Mouse (Mus musculus): ENCODE measurements around the gene Klk7. TPM values are rescaled to one million over a fixed set of nuclear protein-coding genes. Genes with fewer than 3 reads are reported as not detected.
A peak's percentile ranks its signal among the peaks of the same experiment; 100 is the strongest.

Klk7 gene
- polyA plus RNA-seq (2015; fragmentation: Nextera tagmentation; extraction: Ambion mirVana): not detected in 2 replicates

DNA sequence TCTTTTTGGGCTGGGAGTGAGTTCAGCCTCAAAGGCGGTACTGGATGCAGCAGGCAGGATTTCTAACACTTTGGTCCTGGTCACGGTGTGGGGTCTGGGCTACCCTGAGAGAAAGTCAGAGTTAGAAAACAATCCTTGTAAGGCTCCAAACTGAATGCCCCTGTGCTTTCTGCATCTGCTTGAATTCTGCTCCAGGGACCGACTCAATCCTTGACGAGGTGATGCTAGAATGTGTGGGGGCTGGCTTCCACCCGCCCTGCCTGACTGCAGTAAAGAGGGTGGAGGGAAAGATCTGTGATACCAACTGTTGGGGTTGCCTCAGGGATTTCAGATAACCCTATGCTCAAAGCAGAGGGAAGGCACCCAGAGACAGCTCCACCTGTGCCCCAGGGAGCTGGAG lies at the start of gene Klk7:
TSS of gene Klk7 (plus strand) at position 301 of the 400 bp plus-strand sequence.
- H3K36me3 ChIP-seq (ENCODE audit: control insufficient read depth, insufficient read depth, low read length): no peaks in the 10 kb centered on the region
- H3K27ac ChIP-seq (ENCODE audit: low read depth, low read length): no peak within 1 kb of the TSS
- H3K4me2 ChIP-seq (ENCODE audit: low read length): no peak within 1 kb of the TSS
- H3K9ac ChIP-seq (ENCODE audit: low read depth, low read length): no peak within 1 kb of the TSS
- no peak within 1 kb of the TSS for H3K4me3 ChIP-seq (ENCODE audit: low read length)
- no peak for ATAC-seq
- WGBS: 54% methylated on average over 5 of the region's 5 CpGs
- no peaks in the 10 kb centered on the region for H3K9me3 ChIP-seq (ENCODE audit: control insufficient read depth, low read length)
- no peaks in the 10 kb centered on the region for H3K4me1 ChIP-seq (ENCODE audit: control insufficient read depth, insufficient read depth, low read depth, low read length)
- no peaks in the 10 kb centered on the region for H3K27me3 ChIP-seq (replicated peaks; ENCODE audit: control insufficient read depth, insufficient read depth, low read length)

DNA sequence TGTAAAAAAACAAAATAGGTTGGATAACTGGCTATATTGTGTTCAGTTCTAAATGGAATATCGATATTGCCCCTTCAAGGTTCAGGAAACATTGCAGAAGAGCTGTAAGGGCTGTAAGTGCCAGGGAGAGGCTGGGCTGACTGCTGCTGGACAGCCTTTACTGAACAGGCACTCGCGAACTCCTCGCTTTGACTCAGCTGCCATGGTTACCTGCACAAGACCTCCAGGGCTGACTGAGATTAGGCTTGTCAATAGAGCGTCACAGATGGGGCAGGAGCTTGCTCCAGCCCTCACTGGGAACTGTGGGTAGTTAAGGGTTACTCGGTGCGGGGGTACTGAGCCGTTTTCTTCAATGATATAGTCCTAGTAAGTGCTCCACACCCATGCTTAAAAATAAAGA lies 44.6 kb upstream of the Klk7 start:
- Histone ChIP-seq H3K27ac (ENCODE audit: low read depth, low read length) (no peak overlapping the region), H3K36me3 (ENCODE audit: control insufficient read depth, insufficient read depth, low read length) (no peaks in the 10 kb centered on the region), H3K4me3 (ENCODE audit: low read length) (no peak overlapping the region), H3K9ac (ENCODE audit: low read depth, low read length) (no peak overlapping the region), H3K27me3 (replicated peaks; ENCODE audit: control insufficient read depth, insufficient read depth, low read length) (no peaks in the 10 kb centered on the region), H3K4me2 (ENCODE audit: low read length) (no peak overlapping the region), H3K4me1 (ENCODE audit: control insufficient read depth, insufficient read depth, low read depth, low read length) (no peaks in the 10 kb centered on the region), H3K9me3 (ENCODE audit: control insufficient read depth, low read length) (no peaks in the 10 kb centered on the region)
- ATAC-seq: peak; percentile 70; the same call in 1 of the 2 replicates
- 42% methylated on average over 8 of the region's 8 CpGs for WGBS

DNA sequence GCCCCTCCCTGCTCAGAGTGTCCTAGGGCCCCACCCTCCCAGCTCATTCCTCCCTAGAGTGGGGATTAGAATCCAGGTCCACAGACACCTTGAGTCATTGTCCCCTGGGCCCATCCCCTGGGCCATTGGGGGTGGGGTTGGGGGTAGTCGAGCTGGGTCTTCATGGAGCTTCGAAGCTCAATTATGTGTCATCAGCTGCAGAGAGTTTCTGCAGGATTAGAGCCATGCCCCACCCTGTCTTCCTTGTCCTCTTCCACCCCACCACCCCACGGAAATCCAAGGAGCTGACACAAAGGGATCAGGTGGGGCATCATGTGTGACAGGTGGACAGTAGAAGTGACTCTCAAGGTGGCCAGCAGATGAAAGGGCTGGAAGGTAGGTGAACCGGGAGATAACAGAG lies 42.5 kb upstream of the Klk7 start, which contains the start of gene Klk12:
TSS of gene Klk12 (plus strand) at position 301 of the 400 bp plus-strand sequence.
- no peak for ATAC-seq
- Histone ChIP-seq H3K4me1 (ENCODE audit: control insufficient read depth, insufficient read depth, low read depth, low read length) (no peaks in the 10 kb centered on the region), H3K36me3 (ENCODE audit: control insufficient read depth, insufficient read depth, low read length) (no peaks in the 10 kb centered on the region), H3K27ac (ENCODE audit: low read depth, low read length) (no peak within 1 kb of the TSS), H3K9ac (ENCODE audit: low read depth, low read length) (no peak within 1 kb of the TSS), H3K27me3 (replicated peaks; ENCODE audit: control insufficient read depth, insufficient read depth, low read length) (no peaks in the 10 kb centered on the region), H3K4me3 (ENCODE audit: low read length) (no peak within 1 kb of the TSS), H3K4me2 (ENCODE audit: low read length) (no peak within 1 kb of the TSS), H3K9me3 (ENCODE audit: control insufficient read depth, low read length) (no peaks in the 10 kb centered on the region)
- WGBS: 78% methylated on average over 4 of the region's 4 CpGs

DNA sequence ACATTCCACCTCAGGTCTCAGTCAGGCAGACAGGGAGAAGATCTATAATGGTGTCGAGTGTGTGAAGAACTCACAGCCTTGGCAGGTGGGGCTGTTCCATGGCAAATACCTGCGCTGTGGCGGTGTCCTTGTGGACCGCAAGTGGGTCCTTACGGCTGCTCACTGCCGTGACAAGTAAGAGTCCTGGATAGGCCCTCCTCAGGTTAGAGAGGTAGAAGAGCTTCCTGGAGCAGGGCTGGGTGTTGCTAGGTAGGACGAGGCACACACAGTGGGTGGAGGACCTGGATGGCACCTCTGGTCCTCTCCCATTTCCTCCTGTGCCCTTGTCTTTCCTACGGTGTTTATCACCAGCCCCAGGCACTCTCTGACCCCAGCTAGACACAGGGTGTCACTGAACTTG lies 41.5 kb upstream of the Klk7 start:
- WGBS: 95% methylated on average over 8 of the region's 8 CpGs

DNA sequence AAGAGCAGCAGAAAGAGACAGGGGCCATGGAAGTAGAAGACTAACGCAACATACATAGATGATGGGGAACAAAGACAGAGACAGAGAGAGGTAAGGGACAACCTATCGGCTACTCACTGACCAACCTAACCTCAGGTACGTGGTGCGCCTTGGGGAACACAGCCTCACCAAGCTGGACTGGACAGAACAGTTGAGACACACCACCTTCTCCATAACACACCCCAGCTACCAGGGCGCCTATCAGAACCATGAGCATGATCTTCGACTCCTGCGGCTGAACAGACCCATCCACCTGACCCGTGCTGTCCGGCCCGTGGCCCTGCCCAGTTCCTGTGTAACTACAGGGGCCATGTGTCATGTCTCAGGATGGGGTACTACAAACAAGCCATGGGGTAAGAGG lies 40.4 kb upstream of the Klk7 start:
- Histone ChIP-seq H3K27me3 (replicated peaks; ENCODE audit: control insufficient read depth, insufficient read depth, low read length) (no peaks in the 10 kb centered on the region), H3K4me3 (ENCODE audit: low read length) (no peak overlapping the region), H3K9ac (ENCODE audit: low read depth, low read length) (no peak overlapping the region), H3K36me3 (ENCODE audit: control insufficient read depth, insufficient read depth, low read length) (no peaks in the 10 kb centered on the region), H3K9me3 (ENCODE audit: control insufficient read depth, low read length) (no peaks in the 10 kb centered on the region), H3K27ac (ENCODE audit: low read depth, low read length) (no peak overlapping the region), H3K4me2 (ENCODE audit: low read length) (no peak overlapping the region), H3K4me1 (ENCODE audit: control insufficient read depth, insufficient read depth, low read depth, low read length) (no peaks in the 10 kb centered on the region)
- ATAC-seq: no peak
- 95% methylated on average over 10 of the region's 10 CpGs for WGBS

More for the DNA sequence above, 41.5 kb upstream of the Klk7 start:
- H3K36me3 ChIP-seq (ENCODE audit: control insufficient read depth, insufficient read depth, low read length): no peaks in the 10 kb centered on the region
- H3K27ac ChIP-seq (ENCODE audit: low read depth, low read length): no peak overlapping the region
- H3K9me3 ChIP-seq (ENCODE audit: control insufficient read depth, low read length): no peaks in the 10 kb centered on the region
- no peaks in the 10 kb centered on the region for H3K4me1 ChIP-seq (ENCODE audit: control insufficient read depth, insufficient read depth, low read depth, low read length)
- H3K4me2 ChIP-seq (ENCODE audit: low read length): no peak overlapping the region
- H3K4me3 ChIP-seq (ENCODE audit: low read length): no peak overlapping the region
- no peaks in the 10 kb centered on the region for H3K27me3 ChIP-seq (replicated peaks; ENCODE audit: control insufficient read depth, insufficient read depth, low read length)
- no peak for ATAC-seq
- H3K9ac ChIP-seq (ENCODE audit: low read depth, low read length): no peak overlapping the region

DNA sequence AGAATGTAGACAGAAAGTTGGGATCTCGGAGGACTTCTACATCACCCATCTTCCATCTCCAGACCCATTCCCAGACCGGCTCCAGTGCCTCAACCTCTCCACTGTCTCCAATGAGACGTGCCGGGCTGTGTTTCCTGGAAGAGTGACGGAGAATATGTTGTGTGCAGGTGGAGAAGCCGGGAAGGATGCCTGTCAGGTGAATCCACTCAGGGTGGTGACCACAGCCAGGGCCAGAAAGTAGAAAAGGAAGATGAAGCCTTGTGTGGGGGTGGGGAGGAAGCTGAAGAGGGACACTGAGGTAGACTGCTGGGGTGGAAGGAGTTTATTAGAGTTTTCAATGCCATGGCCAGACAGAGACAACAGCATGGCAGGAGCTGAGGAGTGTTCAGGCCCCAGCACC lies 39.2 kb upstream of the Klk7 start:
- Histone ChIP-seq H3K27me3 (replicated peaks; ENCODE audit: control insufficient read depth, insufficient read depth, low read length) (no peaks in the 10 kb centered on the region), H3K9me3 (ENCODE audit: control insufficient read depth, low read length) (no peaks in the 10 kb centered on the region), H3K27ac (ENCODE audit: low read depth, low read length) (no peak overlapping the region), H3K36me3 (ENCODE audit: control insufficient read depth, insufficient read depth, low read length) (no peaks in the 10 kb centered on the region), H3K4me3 (ENCODE audit: low read length) (no peak overlapping the region), H3K4me1 (ENCODE audit: control insufficient read depth, insufficient read depth, low read depth, low read length) (no peaks in the 10 kb centered on the region), H3K4me2 (ENCODE audit: low read length) (no peak overlapping the region), H3K9ac (ENCODE audit: low read depth, low read length) (no peak overlapping the region)
- ATAC-seq: no peak
- 93% methylated on average over 6 of the region's 6 CpGs for WGBS

DNA sequence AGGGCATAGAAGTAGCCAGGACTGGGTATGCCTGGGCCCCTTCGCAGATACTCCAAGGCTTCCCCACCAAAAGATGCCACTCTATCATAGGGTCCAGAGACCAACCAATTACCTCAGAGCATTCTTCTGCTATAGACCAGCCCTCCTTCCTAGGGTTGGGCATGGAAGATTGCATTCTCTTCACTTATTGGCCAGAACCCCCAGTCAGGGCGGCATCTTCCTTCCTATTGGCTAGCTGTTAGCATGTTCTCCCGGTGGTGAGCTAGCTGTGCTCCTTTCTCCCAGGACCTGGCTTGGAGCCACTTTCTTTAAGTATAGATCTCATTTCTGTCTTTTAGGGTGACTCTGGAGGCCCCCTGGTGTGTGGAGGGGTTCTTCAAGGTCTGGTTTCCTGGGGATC lies 38.2 kb upstream of the Klk7 start:
- no peaks in the 10 kb centered on the region for H3K9me3 ChIP-seq (ENCODE audit: control insufficient read depth, low read length)
- no peaks in the 10 kb centered on the region for H3K27me3 ChIP-seq (replicated peaks; ENCODE audit: control insufficient read depth, insufficient read depth, low read length)
- no peaks in the 10 kb centered on the region for H3K36me3 ChIP-seq (ENCODE audit: control insufficient read depth, insufficient read depth, low read length)
- WGBS: 73% methylated on average over 3 of the region's 3 CpGs
- H3K4me1 ChIP-seq (ENCODE audit: control insufficient read depth, insufficient read depth, low read depth, low read length): no peaks in the 10 kb centered on the region
- no peak overlapping the region for H3K4me3 ChIP-seq (ENCODE audit: low read length)
- H3K4me2 ChIP-seq (ENCODE audit: low read length): no peak overlapping the region
- H3K27ac ChIP-seq (ENCODE audit: low read depth, low read length): no peak overlapping the region
- no peak for ATAC-seq
- no peak overlapping the region for H3K9ac ChIP-seq (ENCODE audit: low read depth, low read length)

DNA sequence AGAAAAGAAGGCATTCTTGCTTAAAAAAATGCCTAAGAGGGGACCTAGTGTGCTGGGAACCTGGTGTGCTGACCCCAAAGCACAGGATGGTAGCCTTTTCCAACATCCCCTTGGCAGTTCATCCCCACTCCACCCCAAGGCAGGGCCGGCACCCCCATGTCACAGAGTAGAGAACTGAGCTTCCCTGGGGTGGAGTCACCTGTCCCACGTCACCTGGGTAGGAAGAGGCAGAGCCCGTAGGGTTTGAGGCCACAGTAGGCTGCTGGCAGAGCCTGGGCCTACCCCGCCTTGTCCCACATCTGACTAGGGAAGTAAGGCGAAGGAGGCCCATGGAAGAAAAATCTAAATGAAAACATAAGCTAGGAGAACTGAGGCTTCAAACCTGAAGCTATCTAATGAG lies 36.7 kb upstream of the Klk7 start, which contains the start of gene Klk11:
TSS of gene Klk11 (plus strand) at position 241 of the 400 bp plus-strand sequence.
- WGBS: 100% methylated on average over 5 of the region's 5 CpGs
- no peak for ATAC-seq
- Histone ChIP-seq H3K27me3 (replicated peaks; ENCODE audit: control insufficient read depth, insufficient read depth, low read length) (no peaks in the 10 kb centered on the region), H3K9me3 (ENCODE audit: control insufficient read depth, low read length) (no peaks in the 10 kb centered on the region), H3K4me1 (ENCODE audit: control insufficient read depth, insufficient read depth, low read depth, low read length) (no peaks in the 10 kb centered on the region), H3K36me3 (ENCODE audit: control insufficient read depth, insufficient read depth, low read length) (no peaks in the 10 kb centered on the region), H3K4me2 (ENCODE audit: low read length) (no peak within 1 kb of the TSS), H3K4me3 (ENCODE audit: low read length) (no peak within 1 kb of the TSS), H3K27ac (ENCODE audit: low read depth, low read length) (no peak within 1 kb of the TSS), H3K9ac (ENCODE audit: low read depth, low read length) (no peak within 1 kb of the TSS)

DNA sequence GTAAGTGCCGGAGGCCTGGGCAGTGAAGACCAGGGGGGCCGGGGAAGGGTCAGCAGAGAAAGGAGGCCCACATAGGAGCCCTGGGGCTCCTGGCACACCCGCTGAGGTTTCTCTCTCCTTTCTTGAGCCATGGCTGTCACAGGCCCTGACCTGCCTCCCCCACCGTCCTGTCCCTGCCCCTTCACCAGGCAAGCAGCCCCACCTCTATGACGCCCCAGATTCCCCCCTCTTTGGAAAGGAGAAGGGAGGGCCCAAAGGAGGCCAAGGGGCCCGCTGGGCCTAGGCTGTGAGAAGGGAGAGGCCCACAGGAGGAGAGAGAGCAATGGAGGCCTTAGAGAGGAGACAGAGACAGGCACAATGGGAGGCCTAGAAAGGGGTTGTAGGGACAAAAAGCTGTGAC lies 36.3 kb upstream of the Klk7 start:
- no peak for ATAC-seq
- H3K27me3 ChIP-seq (replicated peaks; ENCODE audit: control insufficient read depth, insufficient read depth, low read length): no peaks in the 10 kb centered on the region
- no peak overlapping the region for H3K4me2 ChIP-seq (ENCODE audit: low read length)
- H3K27ac ChIP-seq (ENCODE audit: low read depth, low read length): no peak overlapping the region
- H3K4me1 ChIP-seq (ENCODE audit: control insufficient read depth, insufficient read depth, low read depth, low read length): no peaks in the 10 kb centered on the region
- no peaks in the 10 kb centered on the region for H3K9me3 ChIP-seq (ENCODE audit: control insufficient read depth, low read length)
- WGBS: 51% methylated on average over 6 of the region's 6 CpGs
- H3K36me3 ChIP-seq (ENCODE audit: control insufficient read depth, insufficient read depth, low read length): no peaks in the 10 kb centered on the region
- H3K4me3 ChIP-seq (ENCODE audit: low read length): no peak overlapping the region
- H3K9ac ChIP-seq (ENCODE audit: low read depth, low read length): no peak overlapping the region
